In genomic region chr16:81437091-81437867, GRCm38 (mm10) we compare ENCODE assay signal across 19 mouse cellular contexts.
DNase-seq lines count a peak whose midpoint lies in the region; ATAC-seq and TF ChIP-seq lines count a peak whose summit lies in the region.
"Had no signal": no experiment of that assay in that cellular context is flagged by ENCODE, and none has a peak within 500 bp of the region (broad histone marks: within the 10 kb centered on the region; RNA-seq: fewer than 3 reads in every experiment).

No protein-coding gene starts in this region.

- H3K4me3 ChIP-seq in G1E (ENCODE audit: low read depth, low read length) = no peak overlapping the region
- no peak overlapping the region for H3K4me3 ChIP-seq in liver, embryonic 13.5 days (replicated peaks)
- H3K4me3 ChIP-seq in intestine, embryonic 15.5 days (replicated peaks) = no peak overlapping the region
- H3K4me3 ChIP-seq: limb, embryonic 13.5 days; stomach, embryonic 15.5 days had no signal

- H3K9me3 ChIP-seq in G1E (replicated peaks) = no peaks in the 10 kb centered on the region
- no peaks in the 10 kb centered on the region for H3K9me3 ChIP-seq in liver, embryonic 13.5 days (replicated peaks)
- H3K9me3 ChIP-seq in intestine, embryonic 15.5 days = no peaks in the 10 kb centered on the region
- H3K9me3 ChIP-seq: limb, embryonic 13.5 days; stomach, embryonic 15.5 days had no signal

- no peaks in the 10 kb centered on the region for H3K36me3 ChIP-seq in G1E (replicated peaks)
- H3K36me3 ChIP-seq in liver, embryonic 13.5 days = no peaks in the 10 kb centered on the region
- no peaks in the 10 kb centered on the region for H3K36me3 ChIP-seq in intestine, embryonic 15.5 days
- H3K36me3 ChIP-seq: limb, embryonic 13.5 days; stomach, embryonic 15.5 days had no signal

- ATAC-seq in G1E (ENCODE audit: extremely low read depth, insufficient number of reproducible peaks, low FRiP score, poor library complexity, severe bottlenecking) = 0 out of 2 replicates have a peak, but pooled peaks have one; percentile 15
- no peak for ATAC-seq in liver, embryonic 13.5 days (ENCODE audit: low read depth)
- peak; percentile 78 for ATAC-seq in megakaryocyte-erythroid progenitor cell, adult 5-6 weeks (replicated peaks; ENCODE audit: low FRiP score, low TSS enrichment, poor library complexity, severe bottlenecking)
- ATAC-seq in intestine, embryonic 15.5 days = no peak
- ATAC-seq: CD4-positive, CD25-positive, alpha-beta regulatory T cell, adult 4 months; forebrain, postnatal 0 days; hindbrain, postnatal 0 days; midbrain, embryonic 16.5 days had no signal

- TF ChIP-seq CTCF in G1E (IDR thresholded peaks at IDR 0.05; ENCODE audit: low read depth, low read length) = no peak

- peak; percentile 1 for DNase-seq in kidney, adult 9 months
- DNase-seq in kidney, adult 11 months = no peak
- DNase-seq in G1E (ENCODE audit: low spot score) = no peak
- DNase-seq in liver, embryonic 13.5 days = peak; percentile 2
- no peak for DNase-seq in cerebellum, postnatal 25 days
- DNase-seq in right cerebral cortex, adult 2 months (ENCODE audit: low spot score in 2 of 2) = no peak
- DNase-seq: forebrain, postnatal 0 days; gastrocnemius, postnatal 36 days; layer of hippocampus, postnatal 36 days; right cerebral cortex, postnatal 14 days; thymus, postnatal 14 days had no signal

- 38% methylated on average over 5 of the region's 5 CpGs for WGBS in liver, embryonic 13.5 days (ENCODE audit: insufficient replicate concordance)
- 84% methylated on average over 5 of the region's 5 CpGs for WGBS in intestine, embryonic 15.5 days

- no peak overlapping the region for H3K4me2 ChIP-seq in liver, embryonic 13.5 days
- H3K4me2 ChIP-seq in intestine, embryonic 15.5 days (replicated peaks) = no peak overlapping the region
- H3K4me2 ChIP-seq: limb, embryonic 13.5 days; stomach, embryonic 15.5 days had no signal

- no peaks in the 10 kb centered on the region for H3K4me1 ChIP-seq in G1E (ENCODE audit: insufficient read depth, low read depth, low read length)
- H3K4me1 ChIP-seq in liver, embryonic 13.5 days (replicated peaks) = no peaks in the 10 kb centered on the region
- H3K4me1 ChIP-seq in intestine, embryonic 15.5 days (replicated peaks) = no peaks in the 10 kb centered on the region
- H3K4me1 ChIP-seq: limb, embryonic 13.5 days; stomach, embryonic 15.5 days had no signal

- H3K27me3 ChIP-seq in G1E (ENCODE audit: insufficient read depth, low read length) = no peaks in the 10 kb centered on the region
- H3K27me3 ChIP-seq in liver, embryonic 13.5 days = no peaks in the 10 kb centered on the region
- no peaks in the 10 kb centered on the region for H3K27me3 ChIP-seq in intestine, embryonic 15.5 days (replicated peaks)
- H3K27me3 ChIP-seq: limb, embryonic 13.5 days; stomach, embryonic 15.5 days had no signal

- no peak overlapping the region for H3K9ac ChIP-seq in liver, embryonic 13.5 days
- H3K9ac ChIP-seq in intestine, embryonic 15.5 days = no peak overlapping the region
- H3K9ac ChIP-seq: forebrain, postnatal 0 days; limb, embryonic 13.5 days; stomach, embryonic 15.5 days had no signal

- H3K27ac ChIP-seq in liver, embryonic 13.5 days = no peak overlapping the region
- no peak overlapping the region for H3K27ac ChIP-seq in intestine, embryonic 15.5 days
- H3K27ac ChIP-seq: hindbrain, postnatal 0 days; kidney, postnatal 0 days; limb, embryonic 13.5 days; stomach, embryonic 15.5 days had no signal

Comparison
In these comparisons a context has a peak if more than half of its experiments do, and no peak if none do; other contexts are left out.
1. DNase-seq: peak in kidney, adult 9 months (single experiment) and liver, embryonic 13.5 days (single experiment); none in kidney, adult 11 months (single experiment), G1E (single experiment), cerebellum, postnatal 25 days (0 of 2) and right cerebral cortex, adult 2 months (0 of 2).
2. ATAC-seq: peak in G1E (single experiment) and megakaryocyte-erythroid progenitor cell, adult 5-6 weeks (single experiment); none in liver, embryonic 13.5 days (single experiment) and intestine, embryonic 15.5 days (single experiment).